Mouse (Mus musculus) cerebellum, adult 2 months (tissue): ENCODE results near the gene Ppdpf.

Source experiments
- CTCF ChIP-seq: fragments of 200-500 bp; IDR thresholded peaks from 2 replicates; pipeline ENCODE4 v1.5.1; 2011; ENCODE audit warnings: low read depth, mild to moderate bottlenecking, control low read depth, low read length, moderate library complexity, borderline replicate concordance; ENCODE audit not compliant: insufficient read depth
- POLR2A ChIP-seq: fragments of 200-500 bp; IDR thresholded peaks from 2 replicates; pipeline ENCODE4 v1.6.1; 2011; ENCODE audit warnings: low read length, control low read depth, borderline replicate concordance; ENCODE audit not compliant: insufficient read depth

GRCm38 (mm10) chr2:181196628-181197300, 9.7 kb downstream of the Ppdpf start:
- TF ChIP-seq CTCF (no peak), POLR2A (no peak)
